Mouse (Mus musculus) left cerebral cortex, adult 6 months (tissue): ENCODE results near the gene Polg2. TPM values are rescaled to one million over a fixed set of nuclear protein-coding genes. Genes with fewer than 3 reads are reported as not detected.

Experiments used
- long read RNA-seq, 2 experiments: library from polyadenylated mRNA; unstranded; transcript quantifications; one replicate each; pipeline ENCODE4 v2.0.0; 2019 to 2020
- polyA plus RNA-seq: library from polyadenylated mRNA; unstranded; fragments of <200 nt; fragmentation: Nextera tagmentation; gene quantifications from 2 replicates; pipeline ENCODE4 v1.2.3, GENCODE M21; 2021

The Polg2 gene
- polyA plus RNA-seq, result 3.5 and 4.2 TPM in 2 replicates
- long read RNA-seq, experiment 1, partial matches to known transcripts, result 0 of 7 reads
- long read RNA-seq, experiment 1, other reads (novel, unspliced or antisense), result 3 of 7 reads
- long read RNA-seq, experiment 2, partial matches to known transcripts, result 1 of 5 reads
- long read RNA-seq, experiment 2, other reads (novel, unspliced or antisense), result 1 of 5 reads

DNA sequence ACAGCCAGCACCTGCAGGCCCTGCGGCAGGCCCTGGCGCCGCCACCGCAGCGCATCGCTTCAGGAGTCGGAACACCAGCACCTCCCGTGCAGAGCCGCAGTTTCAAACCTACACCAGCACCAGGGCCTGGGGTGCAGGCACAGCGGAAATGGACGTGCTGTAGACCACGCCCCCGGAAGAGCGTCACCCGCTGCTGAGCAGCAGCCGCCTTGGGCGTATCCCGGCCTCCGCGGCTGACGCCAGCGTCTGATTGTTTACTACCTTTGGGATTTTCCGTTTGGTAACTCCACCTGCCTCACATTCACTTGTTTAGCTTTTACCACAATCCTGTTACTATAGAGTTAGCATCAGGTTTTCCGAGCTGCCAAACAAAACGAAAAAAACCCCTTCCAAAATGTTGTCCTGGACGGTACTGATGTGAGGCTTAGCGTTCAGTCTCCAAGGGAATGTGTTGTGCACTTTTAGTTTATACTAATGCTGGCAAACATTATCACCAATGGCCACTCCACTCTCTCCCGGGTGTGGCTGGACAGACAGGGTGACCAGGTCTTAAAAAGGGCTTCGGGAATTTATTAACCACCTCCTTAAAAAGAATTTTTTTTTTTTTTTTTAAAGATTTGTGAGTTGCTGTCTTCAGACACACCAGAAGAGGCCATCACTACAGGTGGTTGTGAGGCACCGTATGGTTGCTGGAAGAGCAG lies at the start of gene Polg2:
Polg2 (minus strand) TSS at position 150 of the 701 bp plus-strand sequence.

GRCm38 (mm10) chr11:106788775-106789459 lies 9.6 kb upstream of the Polg2 start, which contains the start of the genes Ddx5 and Cep95:
TSS of gene Ddx5 (minus strand) at chr11:106789185.
TSS of gene Cep95 (plus strand) at chr11:106789252.

GRCm38 (mm10) chr11:106751039-106752018 lies 28.0 kb downstream of the Polg2 start, which contains the start of gene Milr1:
TSS of gene Milr1 (plus strand) at chr11:106751226.

GRCm38 (mm10) chr11:106750121-106750751 lies 29.1 kb downstream of the Polg2 start, which contains the start of gene Pecam1:
TSS of gene Pecam1 (minus strand) at chr11:106750628.

Other genes starting within 250 kb of the Polg2 start
- gene Tex2, start 166.1 kb downstream of the Polg2 start, polyA plus RNA-seq, result 27.4 and 29.3 TPM in 2 replicates
- 10.4 and 10.9 TPM in 2 replicates for gene Pecam1, start 28.9 kb downstream of the Polg2 start, polyA plus RNA-seq
- 0.36 and 0.41 TPM in 2 replicates for gene Milr1, start 28.3 kb downstream of the Polg2 start, polyA plus RNA-seq
- 224 and 234 TPM in 2 replicates for gene Ddx5, start 9.6 kb upstream of the Polg2 start, polyA plus RNA-seq
- 1.4 and 1.5 TPM in 2 replicates for gene Cep95, start 9.7 kb upstream of the Polg2 start, polyA plus RNA-seq
- gene Smurf2, start 141.2 kb upstream of the Polg2 start, polyA plus RNA-seq, result 2.7 and 3.1 TPM in 2 replicates
- gene Kpna2, start 220.0 kb upstream of the Polg2 start, polyA plus RNA-seq, result 28.5 and 35.6 TPM in 2 replicates
- 3.4 and 9.1 TPM in 2 replicates for gene 1810010H24Rik, start 246.1 kb upstream of the Polg2 start, polyA plus RNA-seq